In genomic region chr5:37826706-37827625, GRCm38 (mm10) we compare ENCODE assay signal across 12 mouse cellular contexts. TPM values are rescaled to one million over a fixed set of nuclear protein-coding genes. Genes with fewer than 3 reads are reported as not detected.
DNase-seq lines count a peak whose midpoint lies in the region; ATAC-seq and TF ChIP-seq lines count a peak whose summit lies in the region.
"Had no signal": no experiment of that assay in that cellular context is flagged by ENCODE, and none has a peak within 500 bp of the region (broad histone marks: within the 10 kb centered on the region; RNA-seq: fewer than 3 reads in every experiment).

No protein-coding gene starts in this region.

- no peak overlapping the region for H3K27ac ChIP-seq in heart, adult 2 months
- H3K27ac ChIP-seq in heart, postnatal 0 days (ENCODE audit: low read depth), result no peak overlapping the region
- no peak overlapping the region; the same call in 1 of the 2 replicates for H3K27ac ChIP-seq in midbrain, embryonic 12.5 days (replicated peaks)
- H3K27ac ChIP-seq: stomach, embryonic 15.5 days had no signal

- intact Hi-C loops in heart, adult 2 months (cut with DNase I), result no loop called here
- intact Hi-C loops in left cerebral cortex, postnatal 14 days (cut with DNase I), result no loop called here

- no peaks in the 10 kb centered on the region; the same call in 1 of the 2 replicates for H3K4me1 ChIP-seq in heart, adult 2 months (ENCODE audit: control insufficient read depth, insufficient read depth, low read length)
- peaks cover 11% of the 10 kb centered on the region for H3K4me1 ChIP-seq in heart, postnatal 0 days (ENCODE audit: control insufficient read depth, insufficient read depth)
- peaks cover 52% of the 10 kb centered on the region for H3K4me1 ChIP-seq in midbrain, embryonic 12.5 days

- WGBS in heart, adult 2 months, result 3% methylated on average over 59 of the region's 59 CpGs
- WGBS in heart, postnatal 0 days, result 2% methylated on average over 59 of the region's 59 CpGs
- WGBS in midbrain, embryonic 12.5 days, result under 1% methylated on average over 59 of the region's 59 CpGs

- DNase-seq in heart, adult 2 months, result peak in 1 of 2 experiments; percentile 52
- no peak for DNase-seq in heart, adult 8-10 months (ENCODE audit: low spot score)
- peak; percentile 83 for DNase-seq in embryo, embryonic 10 days (ENCODE audit: low spot score)
- DNase-seq in heart, postnatal 0 days (ENCODE audit: low spot score), result no peak
- no peak for DNase-seq in T-cell, adult 2 months (ENCODE audit: low spot score)
- no peak for DNase-seq in left cerebral cortex, postnatal 14 days (ENCODE audit: low spot score in 2 of 2)
- DNase-seq: adrenal gland, adult 8-10 months; B cell, adult 2 months had no signal

- TF ChIP-seq EP300 in heart, adult 2 months (IDR thresholded peaks at IDR 0.05; ENCODE audit: insufficient read depth, low read depth, low read length), result no peak
- no peak for TF ChIP-seq EP300 in heart, postnatal 0 days (IDR thresholded peaks at IDR 0.05; ENCODE audit: low read depth)

- no peak for TF ChIP-seq POLR2A in heart, adult 2 months (IDR thresholded peaks at IDR 0.05; ENCODE audit: insufficient read depth, low read depth, low read length)

- no peak for TF ChIP-seq CTCF in heart, adult 2 months (IDR thresholded peaks at IDR 0.05)
- no peak for TF ChIP-seq CTCF in heart, postnatal 0 days (IDR thresholded peaks at IDR 0.05; ENCODE audit: low read depth)

- no peaks in the 10 kb centered on the region for H3K36me3 ChIP-seq in heart, adult 2 months (ENCODE audit: control insufficient read depth, insufficient read depth, low read length)
- H3K36me3 ChIP-seq in heart, postnatal 0 days (replicated peaks; ENCODE audit: control insufficient read depth, insufficient read depth, low read length), result no peaks in the 10 kb centered on the region
- H3K36me3 ChIP-seq in midbrain, embryonic 12.5 days, result no peaks in the 10 kb centered on the region
- H3K36me3 ChIP-seq: stomach, embryonic 15.5 days had no signal

- peaks cover 35% of the 10 kb centered on the region for H3K27me3 ChIP-seq in heart, adult 2 months (ENCODE audit: control insufficient read depth, insufficient read depth, low read length)
- H3K27me3 ChIP-seq in heart, postnatal 0 days (ENCODE audit: control insufficient read depth, insufficient read depth, low read length), result peaks cover 97% of the 10 kb centered on the region
- H3K27me3 ChIP-seq in midbrain, embryonic 12.5 days, result peaks cover 98% of the 10 kb centered on the region

- H3K4me2 ChIP-seq in heart, postnatal 0 days (ENCODE audit: low read depth, low read length), result peak overlapping the region; percentile 31
- H3K4me2 ChIP-seq in midbrain, embryonic 12.5 days (replicated peaks), result peak overlapping the region; percentile 36
- H3K4me2 ChIP-seq: stomach, embryonic 15.5 days had no signal

- no peaks in the 10 kb centered on the region for H3K79me2 ChIP-seq in heart, adult 2 months (replicated peaks; ENCODE audit: control insufficient read depth, insufficient read depth, low read length)

- H3K4me3 ChIP-seq in heart, adult 2 months, result peak overlapping the region; percentile 24; the same call in 1 of the 2 replicates
- H3K4me3 ChIP-seq in heart, postnatal 0 days (ENCODE audit: low read depth, low read length), result peak overlapping the region; percentile 23
- H3K4me3 ChIP-seq in midbrain, embryonic 12.5 days, result peak overlapping the region; percentile 24
- H3K4me3 ChIP-seq: myocyte; stomach, embryonic 15.5 days had no signal

- peaks cover 7% of the 10 kb centered on the region; the same call in 1 of the 2 replicates for H3K9me3 ChIP-seq in heart, postnatal 0 days (replicated peaks; ENCODE audit: control insufficient read depth, low read length)
- H3K9me3 ChIP-seq in midbrain, embryonic 12.5 days, result 0 out of 2 replicates have a peak, but pooled peaks cover 4% of the 10 kb centered on the region
- H3K9me3 ChIP-seq: stomach, embryonic 15.5 days had no signal

- no peak for ATAC-seq in heart, postnatal 0 days (ENCODE audit: insufficient read depth, low read depth)
- no peak for ATAC-seq in midbrain, embryonic 12.5 days (ENCODE audit: low FRiP score, low read depth)
- no peak for ATAC-seq in monocyte, adult 5-6 weeks (replicated peaks; ENCODE audit: insufficient number of reproducible peaks, low FRiP score, low TSS enrichment, poor library complexity, severe bottlenecking)

- no peak overlapping the region for H3K9ac ChIP-seq in heart, adult 2 months (ENCODE audit: low read depth, low read length)
- H3K9ac ChIP-seq in heart, postnatal 0 days (replicated peaks; ENCODE audit: low read depth, low read length), result no peak overlapping the region
- no peak overlapping the region for H3K9ac ChIP-seq in midbrain, embryonic 12.5 days (replicated peaks)
- H3K9ac ChIP-seq: stomach, embryonic 15.5 days had no signal

RNA-seq across cellular contexts. Expression of gene Msx1, which starts 2.6 kb away (rescaled TPM):
- 1 to 10 TPM; 2.3 to 3.1 TPM for total RNA-seq in heart, adult 2 months (2021)
- polyA plus RNA-seq in heart, adult 2 months (2012; rRNA removed), result 3.7 TPM in 2 replicates
- 1 to 10 TPM; 3.0 to 3.8 (median 3.3) TPM for total RNA-seq in heart, adult 8-10 months (2022)
- total RNA-seq in heart, postnatal 0 days (2014; rRNA removed; ENCODE audit: low replicate concordance), result 7.8 and 15.4 TPM in 2 replicates
- polyA plus RNA-seq in heart, postnatal 0 days (2015; fragmentation: Nextera tagmentation; extraction: Ambion mirVana), result 4.4 and 4.6 TPM in 2 replicates
- 88.4 and 102 TPM in 2 replicates for polyA plus RNA-seq in midbrain, embryonic 12.5 days (2016; fragmentation: Nextera tagmentation; extraction: Ambion mirVana)
- total RNA-seq in monocyte, adult 5-6 weeks (2017), result not detected in 3 replicates
- 1 to 10 TPM; 3.1 to 4.1 TPM for total RNA-seq in left cerebral cortex, postnatal 14 days (2021)
